Mouse (Mus musculus): Measurements from ENCODE around the gene Lypd1. TPM values are rescaled to one million over a fixed set of nuclear protein-coding genes. Genes with fewer than 3 reads are reported as not detected.

The Lypd1 gene
- total RNA-seq (2014; rRNA removed) (58.9 and 88.7 TPM in 2 replicates), polyA plus RNA-seq (2015; fragmentation: Nextera tagmentation; extraction: Ambion mirVana) (51.1 and 76.1 TPM in 2 replicates)

DNA sequence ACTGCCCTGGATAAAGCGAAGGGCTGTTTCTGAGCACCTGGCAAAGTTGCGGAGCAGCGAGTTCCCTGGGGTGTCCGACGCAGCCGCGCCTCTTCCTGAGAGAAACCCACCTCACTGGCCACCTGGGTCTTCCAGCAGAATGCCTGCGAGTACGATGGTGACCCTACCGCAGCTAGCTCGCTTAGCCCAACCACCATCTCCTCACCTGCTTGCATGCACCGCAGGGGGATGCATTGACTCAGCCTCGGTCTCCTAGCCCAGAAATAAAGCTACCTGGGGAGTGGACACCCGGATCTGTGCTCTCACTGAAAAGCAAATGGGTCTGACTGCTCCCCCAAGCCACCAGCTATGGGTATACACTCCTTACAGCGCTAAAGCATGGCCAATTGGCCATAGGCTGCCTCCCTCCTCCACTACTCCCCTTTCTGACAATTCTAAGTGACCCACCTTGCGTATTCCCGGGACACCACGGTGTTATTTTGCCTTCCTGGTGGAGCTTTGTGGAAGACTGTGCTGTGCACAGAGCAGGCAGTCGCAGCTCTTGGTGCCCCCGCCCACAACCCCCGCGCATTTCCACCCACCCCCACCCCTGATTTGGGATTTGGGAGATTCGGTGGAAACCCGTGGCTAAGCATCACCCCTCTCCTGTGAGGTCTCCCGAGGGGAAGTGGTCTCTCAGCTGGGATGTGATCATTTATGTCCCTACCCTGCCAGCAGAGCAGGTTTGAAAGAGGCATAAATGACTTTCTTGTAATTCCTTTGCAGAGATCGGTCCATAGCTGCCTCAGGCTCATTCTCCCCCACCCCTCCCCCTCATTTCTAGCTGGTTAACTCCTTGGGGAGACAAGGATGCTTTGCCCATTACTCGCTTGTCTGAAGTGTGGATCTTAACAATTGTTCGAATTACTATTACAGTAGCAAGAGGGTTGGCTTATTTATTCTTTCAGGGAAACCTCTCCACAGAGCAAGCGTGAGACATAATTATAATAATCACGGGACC is at the start of gene Lypd1:
Gene Lypd1, minus strand, starts transcription at position 501 of the 1,000 bp plus-strand sequence.
- Histone ChIP-seq H3K4me1 (ENCODE audit: insufficient read depth) (peaks cover 17% of the 10 kb centered on the region), H3K4me3 (ENCODE audit: low read depth, low read length) (peak within 1 kb of the TSS; percentile 53), H3K9ac (peak within 1 kb of the TSS; percentile 56), H3K36me3 (ENCODE audit: insufficient read depth) (no peaks in the 10 kb centered on the region), H3K9me3 (ENCODE audit: low read length) (no peaks in the 10 kb centered on the region), H3K4me2 (ENCODE audit: low read depth) (peak within 1 kb of the TSS; percentile 99), H3K27ac (ENCODE audit: low read depth, low read length) (peak within 1 kb of the TSS; percentile 50), H3K27me3 (ENCODE audit: insufficient read depth, low read length) (no peaks in the 10 kb centered on the region)
- WGBS: 6% methylated on average over 30 of the region's 30 CpGs
- DNase-seq: peak; percentile 20
- peak; percentile 12; the same call in 1 of the 2 replicates for ATAC-seq
- no peak for TF ChIP-seq CTCF (IDR thresholded peaks at IDR 0.05; ENCODE audit: low read depth)

DNA sequence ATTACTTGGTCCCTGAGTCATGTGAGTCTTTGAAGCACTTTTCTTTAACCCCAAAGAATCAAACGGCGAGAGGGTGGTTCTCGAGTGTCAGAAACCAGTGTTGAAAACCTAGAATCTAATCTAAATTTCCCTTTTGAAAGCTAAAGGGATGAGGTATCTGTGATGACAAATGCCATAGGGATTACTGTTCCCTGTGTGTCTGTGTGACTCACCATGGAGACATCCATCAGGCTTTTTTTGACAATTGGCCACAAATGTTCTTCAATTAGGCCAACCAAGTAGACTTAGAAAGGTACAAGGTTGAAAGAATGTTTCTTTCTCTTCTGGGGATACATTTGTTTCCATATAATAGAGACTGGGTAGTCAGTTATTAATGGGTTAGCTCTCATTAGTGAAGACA is 38.1 kb upstream of the Lypd1 start:
- Histone ChIP-seq H3K27ac (ENCODE audit: low read depth, low read length) (no peak overlapping the region), H3K9me3 (ENCODE audit: low read length) (no peaks in the 10 kb centered on the region), H3K36me3 (ENCODE audit: insufficient read depth) (no peaks in the 10 kb centered on the region), H3K27me3 (ENCODE audit: insufficient read depth, low read length) (no peaks in the 10 kb centered on the region), H3K4me3 (ENCODE audit: low read depth, low read length) (no peak overlapping the region), H3K4me2 (ENCODE audit: low read depth) (no peak overlapping the region), H3K4me1 (ENCODE audit: insufficient read depth) (no peaks in the 10 kb centered on the region), H3K9ac (no peak overlapping the region)
- no peak for TF ChIP-seq CTCF (IDR thresholded peaks at IDR 0.05; ENCODE audit: low read depth)
- no peak for ATAC-seq
- no peak for DNase-seq
- WGBS: 87% methylated on average over 3 of the region's 3 CpGs

DNA sequence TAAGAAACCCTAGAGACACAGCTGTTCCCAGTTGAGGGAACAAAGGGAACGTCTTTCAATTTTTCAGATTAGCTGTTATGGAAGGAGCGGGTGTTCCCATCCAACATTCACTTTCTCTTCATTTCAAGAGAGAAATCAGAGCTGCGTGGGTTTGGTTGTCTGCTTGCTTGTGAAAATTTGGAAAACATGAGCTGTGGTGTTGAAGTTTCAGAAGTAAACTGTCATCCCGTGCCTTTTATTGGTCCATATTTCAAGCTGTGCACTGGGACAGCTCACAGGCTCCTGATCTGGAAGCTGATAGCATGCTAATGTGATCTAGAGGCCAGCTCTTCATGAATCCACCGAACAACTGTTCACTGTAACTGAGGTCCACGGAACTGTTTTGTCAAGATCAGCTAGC is 36.2 kb upstream of the Lypd1 start:
- no peak for DNase-seq
- ATAC-seq: no peak
- 52% methylated on average over 6 of the region's 6 CpGs for WGBS

DNA sequence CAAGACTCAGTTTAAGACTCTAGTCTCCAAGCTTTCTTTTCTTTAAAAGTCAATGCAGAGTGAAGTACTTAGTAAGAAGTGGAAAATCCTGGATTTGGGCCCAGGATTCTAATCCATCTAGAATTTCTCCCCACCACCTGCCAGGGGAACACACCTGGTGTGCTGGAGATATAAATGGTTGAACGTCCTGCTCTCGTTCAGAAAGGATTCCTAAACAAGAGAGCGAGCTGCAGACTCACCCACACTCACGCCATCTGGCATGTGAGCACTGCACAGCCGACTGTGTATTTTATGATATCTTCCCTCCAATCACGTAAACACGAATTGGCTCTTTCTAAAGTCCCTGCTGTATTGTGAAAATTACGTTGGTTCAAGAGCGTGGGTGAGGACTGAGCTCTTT is 32.2 kb upstream of the Lypd1 start:
- Histone ChIP-seq H3K4me3 (ENCODE audit: low read depth, low read length) (no peak overlapping the region), H3K4me1 (ENCODE audit: insufficient read depth) (no peaks in the 10 kb centered on the region), H3K27ac (ENCODE audit: low read depth, low read length) (no peak overlapping the region), H3K4me2 (ENCODE audit: low read depth) (no peak overlapping the region), H3K9me3 (ENCODE audit: low read length) (no peaks in the 10 kb centered on the region), H3K9ac (no peak overlapping the region), H3K27me3 (ENCODE audit: insufficient read depth, low read length) (no peaks in the 10 kb centered on the region), H3K36me3 (ENCODE audit: insufficient read depth) (no peaks in the 10 kb centered on the region)
- TF ChIP-seq CTCF (IDR thresholded peaks at IDR 0.05; ENCODE audit: low read depth): no peak
- WGBS: 46% methylated on average over 9 of the region's 9 CpGs
- peak; percentile 63 for ATAC-seq
- DNase-seq: peak; percentile 56

More for the DNA sequence above, 36.2 kb upstream of the Lypd1 start:
- Histone ChIP-seq H3K4me3 (ENCODE audit: low read depth, low read length) (no peak overlapping the region), H3K4me1 (ENCODE audit: insufficient read depth) (no peaks in the 10 kb centered on the region), H3K4me2 (ENCODE audit: low read depth) (no peak overlapping the region), H3K27ac (ENCODE audit: low read depth, low read length) (no peak overlapping the region), H3K36me3 (ENCODE audit: insufficient read depth) (no peaks in the 10 kb centered on the region), H3K9me3 (ENCODE audit: low read length) (no peaks in the 10 kb centered on the region), H3K9ac (no peak overlapping the region), H3K27me3 (ENCODE audit: insufficient read depth, low read length) (no peaks in the 10 kb centered on the region)
- no peak for TF ChIP-seq CTCF (IDR thresholded peaks at IDR 0.05; ENCODE audit: low read depth)

DNA sequence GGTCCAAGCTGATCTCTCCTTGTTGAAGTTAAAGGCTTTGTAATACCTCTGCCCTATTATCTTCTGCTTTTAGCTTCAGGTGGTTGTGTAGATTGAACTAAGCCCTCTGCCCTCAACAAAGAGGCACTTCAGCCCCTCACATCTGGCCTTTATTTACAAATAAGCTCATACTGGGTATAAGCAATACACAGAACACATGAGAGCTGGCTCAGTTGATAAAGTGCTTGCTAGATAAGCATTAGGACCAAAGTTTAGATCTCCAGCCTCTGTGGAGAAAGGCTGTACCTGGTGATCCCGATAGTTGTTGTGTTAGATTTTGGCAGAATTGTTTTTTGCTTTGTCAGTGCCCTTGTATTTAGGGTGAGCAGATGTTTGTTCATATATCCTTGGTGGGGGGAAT is 30.4 kb upstream of the Lypd1 start:
- TF ChIP-seq CTCF (IDR thresholded peaks at IDR 0.05; ENCODE audit: low read depth): no peak
- H3K4me2 ChIP-seq (ENCODE audit: low read depth): no peak overlapping the region
- H3K9ac ChIP-seq: no peak overlapping the region
- H3K4me3 ChIP-seq (ENCODE audit: low read depth, low read length): no peak overlapping the region
- H3K9me3 ChIP-seq (ENCODE audit: low read length): no peaks in the 10 kb centered on the region
- no peaks in the 10 kb centered on the region for H3K27me3 ChIP-seq (ENCODE audit: insufficient read depth, low read length)
- no peaks in the 10 kb centered on the region for H3K36me3 ChIP-seq (ENCODE audit: insufficient read depth)
- WGBS: 95% methylated on average over 1 of the region's 1 CpGs
- ATAC-seq (no peak), DNase-seq (no peak)
- H3K27ac ChIP-seq (ENCODE audit: low read depth, low read length): no peak overlapping the region
- no peaks in the 10 kb centered on the region for H3K4me1 ChIP-seq (ENCODE audit: insufficient read depth)

DNA sequence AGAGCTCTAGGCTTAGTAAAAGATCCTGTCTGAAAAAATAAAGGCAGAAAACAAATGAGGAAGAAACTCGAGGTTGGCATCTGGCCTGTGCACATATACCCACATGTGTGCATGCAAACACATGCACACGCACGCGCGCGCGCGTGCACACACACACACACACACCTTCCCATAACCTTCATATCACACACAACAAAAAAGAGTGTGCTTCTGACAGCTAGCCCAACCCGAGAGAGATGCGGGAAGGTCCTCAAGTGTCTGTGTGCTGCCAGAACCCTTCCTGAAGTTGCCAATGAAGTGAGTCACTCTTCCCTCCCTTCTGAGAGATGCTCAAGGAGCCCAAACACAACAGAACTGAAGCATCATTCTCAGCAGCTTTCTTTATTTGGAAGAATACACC is 12.6 kb upstream of the Lypd1 start:
- H3K36me3 ChIP-seq (ENCODE audit: insufficient read depth): no peaks in the 10 kb centered on the region
- H3K9me3 ChIP-seq (ENCODE audit: low read length): no peaks in the 10 kb centered on the region
- no peak overlapping the region for H3K4me2 ChIP-seq (ENCODE audit: low read depth)
- no peak for TF ChIP-seq CTCF (IDR thresholded peaks at IDR 0.05; ENCODE audit: low read depth)
- WGBS: 91% methylated on average over 10 of the region's 10 CpGs
- no peak overlapping the region for H3K4me3 ChIP-seq (ENCODE audit: low read depth, low read length)
- no peak for DNase-seq
- no peaks in the 10 kb centered on the region for H3K27me3 ChIP-seq (ENCODE audit: insufficient read depth, low read length)
- ATAC-seq: no peak
- H3K27ac ChIP-seq (ENCODE audit: low read depth, low read length): no peak overlapping the region
- H3K4me1 ChIP-seq (ENCODE audit: insufficient read depth): no peaks in the 10 kb centered on the region
- no peak overlapping the region for H3K9ac ChIP-seq

DNA sequence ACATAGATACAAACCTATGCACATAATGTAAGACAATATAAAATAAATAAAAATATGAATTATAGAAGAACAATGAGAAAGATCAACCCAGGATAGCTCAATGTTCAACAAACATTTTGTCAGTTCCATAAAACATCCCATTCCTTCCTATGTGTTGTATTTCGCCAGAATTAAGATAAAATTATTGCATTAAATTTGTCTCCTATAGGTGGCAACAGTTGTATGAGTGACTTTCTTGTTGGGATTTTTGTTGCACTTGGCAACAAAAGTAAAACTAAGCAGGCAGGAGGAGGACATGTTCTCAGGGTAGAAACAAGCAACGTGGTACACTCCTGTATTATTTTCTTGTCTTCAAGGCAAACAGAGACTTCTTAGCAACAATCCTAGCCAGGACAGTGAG is 10.2 kb upstream of the Lypd1 start:
- no peak for DNase-seq
- H3K9me3 ChIP-seq (ENCODE audit: low read length): no peaks in the 10 kb centered on the region
- no peak overlapping the region for H3K27ac ChIP-seq (ENCODE audit: low read depth, low read length)
- no peaks in the 10 kb centered on the region for H3K27me3 ChIP-seq (ENCODE audit: insufficient read depth, low read length)
- no peaks in the 10 kb centered on the region for H3K4me1 ChIP-seq (ENCODE audit: insufficient read depth)
- no peak overlapping the region for H3K4me2 ChIP-seq (ENCODE audit: low read depth)
- no peak overlapping the region for H3K9ac ChIP-seq
- no peak overlapping the region for H3K4me3 ChIP-seq (ENCODE audit: low read depth, low read length)
- ATAC-seq: no peak
- H3K36me3 ChIP-seq (ENCODE audit: insufficient read depth): no peaks in the 10 kb centered on the region
- WGBS: 63% methylated on average over 2 of the region's 2 CpGs
- TF ChIP-seq CTCF (IDR thresholded peaks at IDR 0.05; ENCODE audit: low read depth): peak; percentile 50

Measured in forebrain, postnatal 0 days (tissue).